Comparison of ENCODE assay signal across 19 mouse cellular contexts in the genomic region with DNA sequence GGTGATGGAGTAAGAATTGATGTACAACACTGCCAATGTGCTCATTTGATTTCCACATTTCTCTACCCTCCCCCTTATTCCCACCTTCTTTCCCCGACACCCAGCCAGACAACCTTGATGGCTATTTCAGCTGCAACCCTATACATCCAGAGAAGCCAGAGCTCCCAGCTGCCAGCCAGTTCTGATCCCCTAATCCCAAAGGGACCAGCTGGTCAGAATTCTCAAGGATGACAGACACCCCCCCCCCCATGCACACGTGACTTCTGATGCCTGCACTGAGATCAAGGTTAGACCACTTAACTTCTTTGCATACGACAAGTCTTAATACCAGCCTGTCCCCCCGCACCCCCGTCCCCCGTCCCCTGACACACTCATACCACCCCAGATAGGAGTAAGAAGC. TPM values are rescaled to one million over a fixed set of nuclear protein-coding genes. Genes with fewer than 3 reads are reported as not detected.
DNase-seq lines count a peak whose midpoint lies in the region; ATAC-seq and TF ChIP-seq lines count a peak whose summit lies in the region.
"Had no signal": no experiment of that assay in that cellular context is flagged by ENCODE, and none has a peak within 500 bp of the region (broad histone marks: within the 10 kb centered on the region; RNA-seq: fewer than 3 reads in every experiment).

No protein-coding gene starts in this region.

- H3K79me2 ChIP-seq in myocyte (ENCODE audit: control insufficient read depth, insufficient read depth): no peaks in the 10 kb centered on the region

- H3K9me3 ChIP-seq in hindbrain, embryonic 13.5 days: no peaks in the 10 kb centered on the region
- H3K9me3 ChIP-seq in hindbrain, embryonic 11.5 days (ENCODE audit: control insufficient read depth, low read length): no peaks in the 10 kb centered on the region
- no peaks in the 10 kb centered on the region for H3K9me3 ChIP-seq in midbrain, embryonic 14.5 days (ENCODE audit: control insufficient read depth, low read length)
- H3K9me3 ChIP-seq in midbrain, embryonic 16.5 days (replicated peaks; ENCODE audit: control insufficient read depth, low read length, poor library complexity, severe bottlenecking): no peaks in the 10 kb centered on the region
- H3K9me3 ChIP-seq: forebrain, embryonic 12.5 days; heart, embryonic 12.5 days; hindbrain, embryonic 10.5 days had no signal

- no peak overlapping the region for H3K4me2 ChIP-seq in hindbrain, embryonic 13.5 days
- H3K4me2 ChIP-seq in hindbrain, embryonic 11.5 days (replicated peaks; ENCODE audit: low read depth, low read length): no peak overlapping the region
- no peak overlapping the region for H3K4me2 ChIP-seq in midbrain, embryonic 14.5 days (ENCODE audit: low read length)
- H3K4me2 ChIP-seq in midbrain, embryonic 16.5 days (ENCODE audit: low read length): no peak overlapping the region
- no peak overlapping the region for H3K4me2 ChIP-seq in myocyte (ENCODE audit: low read depth)
- H3K4me2 ChIP-seq: forebrain, embryonic 12.5 days; heart, embryonic 12.5 days had no signal

- no peaks in the 10 kb centered on the region for H3K27me3 ChIP-seq in hindbrain, embryonic 13.5 days
- H3K27me3 ChIP-seq in hindbrain, embryonic 11.5 days (ENCODE audit: control insufficient read depth, insufficient read depth, low read length): no peaks in the 10 kb centered on the region
- no peaks in the 10 kb centered on the region for H3K27me3 ChIP-seq in midbrain, embryonic 14.5 days (ENCODE audit: control insufficient read depth, insufficient read depth, low read length)
- no peaks in the 10 kb centered on the region for H3K27me3 ChIP-seq in midbrain, embryonic 16.5 days (ENCODE audit: control insufficient read depth, insufficient read depth, low read depth, low read length)
- peaks cover 12% of the 10 kb centered on the region for H3K27me3 ChIP-seq in myocyte (ENCODE audit: control insufficient read depth, insufficient read depth, insufficient read length)
- H3K27me3 ChIP-seq: CH12.LX had no signal

- H3K4me1 ChIP-seq in hindbrain, embryonic 13.5 days (replicated peaks): peaks cover 27% of the 10 kb centered on the region
- H3K4me1 ChIP-seq in hindbrain, embryonic 11.5 days (replicated peaks; ENCODE audit: control insufficient read depth, insufficient read depth, low read length): 0 out of 2 replicates have a peak, but pooled peaks cover 2% of the 10 kb centered on the region
- H3K4me1 ChIP-seq in midbrain, embryonic 14.5 days (ENCODE audit: control insufficient read depth, insufficient read depth, low read length): peaks cover 29% of the 10 kb centered on the region
- peaks cover 10% of the 10 kb centered on the region for H3K4me1 ChIP-seq in midbrain, embryonic 16.5 days (ENCODE audit: control insufficient read depth, insufficient read depth, low read length)
- H3K4me1 ChIP-seq: heart, embryonic 12.5 days had no signal

- no peaks in the 10 kb centered on the region for H3K36me3 ChIP-seq in hindbrain, embryonic 13.5 days
- H3K36me3 ChIP-seq in hindbrain, embryonic 11.5 days (ENCODE audit: control insufficient read depth, insufficient read depth, low read length): no peaks in the 10 kb centered on the region
- no peaks in the 10 kb centered on the region for H3K36me3 ChIP-seq in midbrain, embryonic 14.5 days (ENCODE audit: control insufficient read depth, insufficient read depth, low read length)
- no peaks in the 10 kb centered on the region for H3K36me3 ChIP-seq in midbrain, embryonic 16.5 days (ENCODE audit: control insufficient read depth, insufficient read depth, low read length)
- H3K36me3 ChIP-seq in myocyte (ENCODE audit: control insufficient read depth, insufficient read depth): no peaks in the 10 kb centered on the region
- H3K36me3 ChIP-seq: forebrain, embryonic 12.5 days; heart, embryonic 12.5 days; hindbrain, embryonic 10.5 days had no signal

- intact Hi-C loops in gastrocnemius, postnatal 14 days (cut with DNase I; ENCODE audit: low total_unique reads): no loop called here

- peak overlapping the region; percentile 91; the same call in 1 of the 2 replicates for H3K27ac ChIP-seq in hindbrain, embryonic 13.5 days
- no peak overlapping the region for H3K27ac ChIP-seq in hindbrain, embryonic 11.5 days (ENCODE audit: low read depth, low read length)
- peak overlapping the region; percentile 84 for H3K27ac ChIP-seq in midbrain, embryonic 14.5 days (replicated peaks; ENCODE audit: low read depth, low read length)
- no peak overlapping the region for H3K27ac ChIP-seq in midbrain, embryonic 16.5 days (ENCODE audit: low read length)
- H3K27ac ChIP-seq: hindbrain, embryonic 10.5 days had no signal

- ATAC-seq in hindbrain, embryonic 13.5 days (ENCODE audit: low FRiP score): no peak
- no peak for ATAC-seq in hindbrain, embryonic 11.5 days (ENCODE audit: low FRiP score)
- ATAC-seq in midbrain, embryonic 14.5 days (ENCODE audit: low FRiP score, low TSS enrichment): no peak
- ATAC-seq in midbrain, embryonic 16.5 days: no peak
- ATAC-seq: activated CD4-positive, CD25-positive, alpha-beta regulatory T cell, adult 4 months; forebrain, embryonic 16.5 days; Patski had no signal

- H3K4me3 ChIP-seq in hindbrain, embryonic 13.5 days: no peak overlapping the region
- H3K4me3 ChIP-seq in hindbrain, embryonic 11.5 days (ENCODE audit: low read depth, low read length): no peak overlapping the region
- H3K4me3 ChIP-seq in midbrain, embryonic 14.5 days (replicated peaks; ENCODE audit: low read depth, low read length): no peak overlapping the region
- no peak overlapping the region for H3K4me3 ChIP-seq in midbrain, embryonic 16.5 days (ENCODE audit: low read depth, low read length)
- H3K4me3 ChIP-seq in myocyte: no peak overlapping the region
- H3K4me3 ChIP-seq: forebrain, embryonic 12.5 days; heart, embryonic 12.5 days; hindbrain, embryonic 10.5 days had no signal

- WGBS in hindbrain, embryonic 13.5 days: 72% methylated on average over 6 of the region's 6 CpGs
- 79% methylated on average over 6 of the region's 6 CpGs for WGBS in hindbrain, embryonic 11.5 days
- WGBS in midbrain, embryonic 14.5 days: 74% methylated on average over 6 of the region's 6 CpGs
- WGBS in midbrain, embryonic 16.5 days: 70% methylated on average over 6 of the region's 6 CpGs

- no peak for DNase-seq in hindbrain, embryonic 11.5 days (ENCODE audit: low spot score)
- DNase-seq in midbrain, embryonic 14.5 days: no peak
- peak; percentile 78 for DNase-seq in retina, postnatal 1 day
- DNase-seq in gastrocnemius, postnatal 14 days: no peak
- DNase-seq in adrenal gland, adult 2 months: no peak
- DNase-seq: adrenal gland, postnatal 25 days; cerebellum, adult 18-20 months; cerebellum, adult 9-11 months; gastrocnemius, postnatal 25 days had no signal

- no peak for TF ChIP-seq POLR2A in myocyte (IDR thresholded peaks at IDR 0.05; ENCODE audit: insufficient read length, low read depth)

- no peak overlapping the region for H3ac ChIP-seq in myocyte (ENCODE audit: control insufficient read depth, insufficient read length)

- H3K9ac ChIP-seq in hindbrain, embryonic 13.5 days: no peak overlapping the region
- H3K9ac ChIP-seq in hindbrain, embryonic 11.5 days (ENCODE audit: low read depth, low read length): no peak overlapping the region
- no peak overlapping the region for H3K9ac ChIP-seq in midbrain, embryonic 14.5 days (replicated peaks; ENCODE audit: low read length)
- H3K9ac ChIP-seq in midbrain, embryonic 16.5 days (ENCODE audit: low read depth, low read length): no peak overlapping the region
- H3K9ac ChIP-seq: forebrain, embryonic 12.5 days; heart, embryonic 12.5 days had no signal

TF ChIP-seq in myocyte, 11 proteins besides CTCF, POLR2A, EP300 and RAD21:
- TF ChIP-seq E2F4 (IDR thresholded peaks at IDR 0.05; ENCODE audit: insufficient read depth) (no peak), USF1 (IDR thresholded peaks at IDR 0.05; ENCODE audit: low read depth) (peak; percentile 56)

RNA-seq across cellular contexts. Expression of a gene that starts 26.8 kb away (rescaled TPM):
- polyA plus RNA-seq in hindbrain, embryonic 13.5 days (2015; fragmentation: Nextera tagmentation; extraction: Ambion mirVana): 67.5 and 71.6 TPM in 2 replicates
- 62.9 and 63.3 TPM in 2 replicates for polyA plus RNA-seq in hindbrain, embryonic 11.5 days (2014; fragmentation: Nextera tagmentation; extraction: Ambion mirVana)
- 55.2 and 62.6 TPM in 2 replicates for polyA plus RNA-seq in midbrain, embryonic 14.5 days (2014; fragmentation: Nextera tagmentation; extraction: Ambion mirVana)
- polyA plus RNA-seq in midbrain, embryonic 16.5 days (2015; fragmentation: Nextera tagmentation; extraction: Ambion mirVana): 64.3 and 66.5 TPM in 2 replicates
- 17.0 TPM for polyA plus RNA-seq in myocyte (2012; fragmentation: generic; extraction: Trizol)
- total RNA-seq in gastrocnemius, postnatal 14 days (2021): 10 to 100 TPM; 27.1 to 28.1 TPM
- total RNA-seq in adrenal gland, adult 2 months (2021): 10 to 100 TPM; 31.7 to 34.8 TPM
- 7.8 and 10.5 TPM in 2 replicates for polyA plus RNA-seq in adrenal gland, adult 2 months (2012; rRNA removed)

Comparison
In these comparisons a context has a peak if more than half of its experiments do, and no peak if none do; other contexts are left out.
1. H3K27ac ChIP-seq: peak in hindbrain, embryonic 13.5 days (single experiment) and midbrain, embryonic 14.5 days (single experiment); none in hindbrain, embryonic 11.5 days (single experiment) and midbrain, embryonic 16.5 days (single experiment).